Mouse (Mus musculus) splenic B cell, adult 2 months (primary cell): ENCODE results near the gene Fam171a2.

ENCODE experiments used
- DNase-seq: peaks from one replicate; pipeline ENCODE4 v3.0.0-alpha.2; 2011; ENCODE audit warnings: low read depth, low spot score
- H3K27me3 ChIP-seq: 2 replicates; pipeline ENCODE4 v1.6.1; 2012; ENCODE audit warnings: mild to moderate bottlenecking, low read length, moderate library complexity, mixed read lengths; ENCODE audit not compliant: control insufficient read depth, poor library complexity, insufficient read depth, severe bottlenecking
- H3K36me3 ChIP-seq: 2 replicates; pipeline ENCODE4 v1.6.1; 2012; ENCODE audit warnings: mild to moderate bottlenecking, low read length, moderate library complexity, mixed read lengths; ENCODE audit not compliant: control insufficient read depth, poor library complexity, insufficient read depth, severe bottlenecking

The Fam171a2 gene

DNA sequence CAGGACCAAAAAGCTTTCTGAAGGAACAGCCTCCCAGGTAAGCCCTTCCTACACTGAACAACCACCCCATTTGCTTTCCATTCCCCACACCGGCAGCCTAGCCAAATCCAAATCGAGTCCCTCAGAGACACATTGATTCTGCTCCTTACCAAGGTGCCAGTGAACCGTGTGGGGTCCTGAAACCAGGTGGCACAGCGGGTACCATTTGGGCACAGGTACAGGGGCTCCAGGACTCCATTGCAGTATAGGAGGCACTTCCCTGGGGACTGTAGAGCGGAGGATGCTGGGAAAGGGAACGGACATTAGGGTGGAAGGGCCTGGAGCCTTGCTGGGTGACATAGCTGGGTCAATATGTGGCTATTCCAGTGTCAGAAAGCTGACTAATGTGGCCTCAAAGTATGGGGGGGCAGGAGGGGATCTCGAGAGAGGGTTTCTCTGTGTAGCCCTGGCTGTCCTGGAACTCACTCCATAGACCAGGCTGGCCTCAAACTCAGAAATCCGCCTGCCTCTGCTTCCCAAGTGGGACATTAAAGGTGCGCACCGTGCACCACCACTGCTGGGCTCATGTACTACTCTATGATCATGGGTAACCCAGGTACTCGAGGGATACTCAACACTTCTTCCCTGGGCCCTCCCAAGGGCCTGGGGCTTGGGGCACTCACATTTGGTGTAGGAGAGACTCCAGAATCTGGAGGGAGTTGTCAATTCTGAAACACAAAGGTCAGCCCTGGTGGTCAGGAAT, 41.8 kb downstream of the Fam171a2 start:
- no peak for DNase-seq
- Histone ChIP-seq H3K27me3 (no peaks in the 10 kb centered on the region), H3K36me3 (peaks cover 3% of the 10 kb centered on the region; the same call in 1 of the 2 replicates)

DNA sequence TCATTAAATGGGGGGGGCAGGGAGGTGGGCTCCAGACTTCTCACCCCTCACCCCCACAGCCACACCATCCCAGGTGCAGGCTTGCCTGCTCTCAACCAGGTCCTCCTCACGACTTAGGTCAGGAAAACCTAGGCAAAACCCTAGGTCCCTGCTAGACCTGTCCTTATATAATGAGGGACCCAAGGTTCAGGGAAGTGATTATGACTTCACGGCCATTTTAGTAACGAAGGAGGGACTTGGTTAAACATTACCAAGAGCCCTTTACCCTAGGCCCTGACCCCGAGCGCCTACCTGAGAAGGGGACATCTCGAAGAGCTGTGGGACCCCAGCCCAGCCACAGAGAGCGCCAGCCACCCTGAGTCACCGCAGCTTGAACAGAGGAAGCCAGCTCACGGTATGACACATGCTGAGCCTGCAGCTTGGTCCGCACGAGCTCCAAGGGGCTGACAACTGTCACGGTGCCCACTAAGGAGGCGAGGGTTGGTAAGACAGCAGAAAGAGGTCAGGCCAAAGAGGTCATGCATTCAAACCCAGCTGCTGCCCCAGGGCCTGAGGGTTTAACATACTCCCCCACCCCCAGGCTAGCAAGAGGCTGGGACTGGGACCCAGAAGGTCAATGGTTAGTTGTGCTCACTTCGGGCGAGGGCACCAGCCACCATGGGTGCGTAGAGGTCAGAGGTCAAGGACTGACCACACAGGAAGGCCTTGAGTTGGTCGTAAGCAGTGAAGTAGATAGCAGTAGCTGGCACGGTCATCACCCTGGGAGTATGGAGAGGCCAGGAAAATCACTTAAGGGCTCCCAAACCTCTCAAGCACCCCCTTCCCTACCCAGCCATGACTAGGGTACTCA, 43.1 kb downstream of the Fam171a2 start:
- DNase-seq = no peak
- H3K27me3 ChIP-seq = no peaks in the 10 kb centered on the region
- peaks cover 3% of the 10 kb centered on the region; the same call in 1 of the 2 replicates for H3K36me3 ChIP-seq

DNA sequence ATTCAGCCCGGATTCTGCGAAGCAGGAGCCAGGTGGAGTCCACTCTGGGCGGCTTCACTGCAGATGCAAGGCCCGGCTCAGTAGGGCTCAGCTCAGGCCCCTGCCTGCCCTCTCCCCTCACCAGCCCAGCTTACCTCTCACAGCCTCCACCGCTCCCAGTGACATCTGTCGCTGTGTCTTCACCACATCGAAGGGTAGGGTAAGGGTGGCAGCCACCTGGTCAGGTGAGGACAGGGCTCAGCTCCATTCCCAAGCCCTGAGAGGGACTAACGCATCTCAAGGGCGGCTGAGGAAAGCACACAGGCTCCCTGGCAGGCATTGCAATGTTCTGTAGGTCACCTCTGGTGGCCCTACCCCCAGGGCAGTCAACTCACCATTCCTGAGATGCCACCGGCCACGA, 43.8 kb downstream of the Fam171a2 start:
- Histone ChIP-seq H3K27me3 (no peaks in the 10 kb centered on the region), H3K36me3 (peaks cover 3% of the 10 kb centered on the region; the same call in 1 of the 2 replicates)
- no peak for DNase-seq

DNA sequence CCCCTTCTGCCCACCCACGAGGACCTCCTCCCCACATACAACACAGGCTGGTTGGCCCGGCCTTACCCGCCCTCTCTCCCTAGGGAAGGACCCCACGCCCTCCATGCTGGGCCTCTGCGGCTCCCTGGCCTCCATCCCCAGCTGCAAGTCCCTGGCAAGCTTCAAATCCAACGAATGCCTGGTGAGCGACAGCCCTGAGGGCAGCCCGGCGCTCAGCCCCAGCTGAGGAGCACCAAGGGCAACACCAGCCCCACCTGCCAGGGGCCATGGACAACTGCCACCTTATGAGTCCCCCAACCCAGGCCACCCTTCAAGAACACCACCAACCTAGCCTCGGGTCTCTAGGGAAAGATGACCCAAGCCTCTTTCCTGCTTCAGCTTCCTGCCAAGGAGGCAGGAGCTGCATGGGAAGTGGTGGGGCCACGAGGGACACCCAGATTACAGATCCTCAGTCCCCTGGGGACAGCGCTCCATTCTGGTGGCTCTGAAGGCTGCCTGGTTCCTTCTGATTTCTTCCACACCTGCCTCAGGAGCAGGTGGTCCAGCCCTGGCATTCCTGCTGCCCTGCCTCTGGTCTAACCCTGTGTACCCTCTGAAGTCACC, 45.5 kb downstream of the Fam171a2 start:
- Histone ChIP-seq H3K36me3 (peaks cover 3% of the 10 kb centered on the region; the same call in 1 of the 2 replicates), H3K27me3 (no peaks in the 10 kb centered on the region)
- DNase-seq = no peak

DNA sequence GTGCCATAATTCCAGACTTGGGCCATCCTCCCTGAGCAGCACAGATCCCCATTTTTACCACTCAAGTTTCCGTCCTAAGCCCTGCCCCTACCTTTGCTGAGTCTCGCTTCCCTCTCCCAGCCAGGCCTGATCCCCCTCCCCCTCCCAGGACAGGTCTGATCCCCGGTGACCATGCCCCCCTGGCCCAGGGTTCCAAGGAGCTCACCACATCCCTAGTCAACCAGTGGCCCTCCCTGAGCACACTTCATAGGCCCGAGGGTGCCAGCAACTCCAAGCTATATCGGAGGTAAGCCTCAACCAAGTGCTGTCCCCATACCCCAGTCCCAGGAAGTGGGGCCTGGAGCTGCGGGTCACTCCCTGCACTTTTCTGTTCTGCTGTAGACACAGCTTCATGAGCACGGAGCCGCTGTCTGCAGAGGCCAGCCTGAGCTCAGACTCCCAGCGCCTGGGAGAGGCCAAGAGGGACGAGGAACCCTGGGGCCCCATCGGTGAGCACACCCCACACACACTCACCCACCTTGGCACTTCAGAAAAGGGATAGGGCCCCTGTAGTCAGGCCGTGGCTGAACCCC, 46.9 kb downstream of the Fam171a2 start:
- peaks cover 3% of the 10 kb centered on the region; the same call in 1 of the 2 replicates for H3K36me3 ChIP-seq
- no peaks in the 10 kb centered on the region for H3K27me3 ChIP-seq
- no peak for DNase-seq

DNA sequence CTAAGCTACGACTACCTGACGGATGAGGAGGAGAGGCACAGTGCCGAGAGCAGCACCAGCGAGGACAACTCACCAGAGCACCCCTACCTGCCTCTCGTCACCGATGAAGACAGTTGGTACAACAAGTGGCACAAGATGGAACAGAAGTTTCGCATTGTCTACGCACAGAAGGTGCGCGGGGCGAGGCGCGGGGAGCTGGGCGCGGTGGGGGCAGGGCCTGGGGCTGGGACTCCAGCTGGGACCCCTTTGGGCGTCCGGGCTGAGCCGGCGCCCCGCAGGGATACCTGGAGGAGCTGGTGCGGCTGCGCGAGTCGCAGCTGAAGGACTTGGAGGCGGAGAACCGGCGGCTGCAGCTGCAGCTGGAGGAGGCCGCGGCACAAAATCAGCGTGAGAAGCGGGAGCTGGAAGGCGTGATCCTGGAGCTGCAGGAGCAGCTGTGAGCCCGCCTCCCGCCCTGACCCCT, 47.8 kb downstream of the Fam171a2 start:
- H3K36me3 ChIP-seq = peaks cover 3% of the 10 kb centered on the region; the same call in 1 of the 2 replicates
- H3K27me3 ChIP-seq = no peaks in the 10 kb centered on the region

DNA sequence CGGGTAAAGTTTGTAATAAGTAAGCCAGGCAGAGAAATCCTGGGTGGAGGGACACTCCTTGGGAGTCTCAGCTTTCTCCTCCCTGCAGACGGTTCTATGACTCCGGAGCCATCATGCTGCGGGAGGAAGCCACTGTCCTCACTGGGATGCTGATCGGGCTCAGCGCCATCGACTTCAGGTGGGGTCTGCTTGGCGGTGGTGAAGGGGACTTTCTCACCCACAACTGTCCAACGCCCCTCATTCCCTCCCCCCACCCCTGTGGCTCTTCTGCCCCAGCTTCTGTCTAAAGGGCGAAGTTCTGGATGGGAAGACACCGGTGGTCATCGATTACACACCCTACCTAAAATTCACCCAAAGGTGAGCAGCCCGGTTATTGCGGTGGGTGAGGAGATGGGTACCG, 48.4 kb downstream of the Fam171a2 start:
- no peak for DNase-seq
- Histone ChIP-seq H3K36me3 (peaks cover 3% of the 10 kb centered on the region; the same call in 1 of the 2 replicates), H3K27me3 (no peaks in the 10 kb centered on the region)

More for the DNA sequence above, 47.8 kb downstream of the Fam171a2 start:
- no peak for DNase-seq

DNA sequence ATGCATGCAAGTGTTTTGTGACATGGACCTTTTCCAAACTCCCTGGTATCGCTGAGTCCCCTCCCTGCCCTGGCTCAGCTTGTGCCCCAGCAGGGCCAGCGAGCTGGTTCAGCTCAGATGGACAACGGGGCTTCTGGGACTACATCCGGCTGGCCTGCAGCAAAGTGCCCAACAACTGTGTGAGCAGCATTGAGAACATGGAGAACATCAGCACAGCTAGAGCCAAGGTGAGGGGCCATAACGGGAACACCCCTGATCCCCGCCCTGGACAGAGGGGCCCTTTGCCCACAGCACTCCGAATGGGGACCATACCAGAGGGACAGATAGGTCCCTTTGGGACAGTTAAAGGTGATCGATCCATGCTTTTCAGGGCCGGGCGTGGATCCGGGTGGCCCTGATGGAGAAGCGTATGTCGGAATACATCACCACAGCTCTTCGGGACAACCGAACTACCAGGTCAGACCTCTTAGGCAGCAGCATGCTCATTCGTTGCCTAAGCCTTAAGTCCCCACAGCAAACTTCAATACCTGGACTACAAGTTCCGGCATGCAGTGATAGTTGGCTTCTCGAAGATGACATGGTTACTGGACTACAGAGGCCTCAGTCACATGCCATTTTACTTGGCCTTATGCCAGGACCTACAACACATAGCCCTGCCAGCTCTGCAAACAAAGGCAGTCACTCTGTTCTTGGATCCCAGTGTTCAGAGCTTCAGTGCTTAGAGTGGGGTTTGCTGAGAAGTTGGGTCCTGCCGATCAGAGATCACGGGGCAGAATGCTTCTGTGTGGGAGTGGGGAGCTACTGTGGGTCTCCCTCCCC, 49.3 kb downstream of the Fam171a2 start:
- DNase-seq = no peak
- Histone ChIP-seq H3K27me3 (no peaks in the 10 kb centered on the region), H3K36me3 (peaks cover 3% of the 10 kb centered on the region; the same call in 1 of the 2 replicates)

DNA sequence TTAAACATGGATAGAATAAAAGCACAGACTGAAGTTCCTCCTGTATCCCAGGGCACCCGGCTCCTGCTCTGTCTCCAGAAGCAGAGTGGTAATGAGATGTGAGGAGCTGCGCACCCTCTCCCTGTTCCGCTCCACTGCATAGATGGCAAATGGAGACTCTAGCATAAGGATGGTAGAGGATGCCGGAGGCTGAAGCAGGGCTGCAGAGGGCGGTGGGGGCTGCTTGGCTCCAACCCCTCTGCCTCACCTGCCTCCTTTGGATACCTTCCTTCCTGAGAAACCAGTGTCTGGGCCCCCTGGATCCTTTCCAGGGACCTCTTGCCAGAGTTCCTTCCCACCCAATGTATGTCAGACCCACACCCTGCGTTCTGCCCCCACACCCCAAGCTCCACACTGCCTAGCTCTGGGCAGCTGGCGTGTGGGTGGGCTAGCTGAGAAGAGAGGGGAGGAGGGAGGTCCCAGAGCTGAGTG, 50.8 kb downstream of the Fam171a2 start:
- no peak for DNase-seq
- Histone ChIP-seq H3K27me3 (no peaks in the 10 kb centered on the region), H3K36me3 (no peaks in the 10 kb centered on the region)

DNA sequence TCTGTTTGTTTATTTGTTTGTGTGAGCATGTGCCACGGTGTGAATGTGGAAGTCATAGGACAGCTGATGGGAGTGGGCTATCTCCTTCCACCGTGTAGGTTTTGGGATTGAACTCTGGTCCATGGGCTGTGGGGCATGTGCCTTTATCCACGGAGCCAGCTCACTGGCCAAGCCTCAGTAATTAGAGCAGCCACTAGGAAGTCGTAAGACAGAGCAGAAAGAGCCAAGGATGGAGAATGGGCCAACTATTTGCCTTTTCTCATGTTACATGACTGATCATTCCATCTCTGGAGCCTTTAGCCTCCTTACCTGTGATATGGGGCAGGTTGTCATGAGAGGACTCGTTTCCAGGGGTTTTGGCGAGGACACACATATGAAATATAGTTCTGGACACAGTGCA, 51.2 kb downstream of the Fam171a2 start:
- no peaks in the 10 kb centered on the region for H3K36me3 ChIP-seq
- no peaks in the 10 kb centered on the region for H3K27me3 ChIP-seq
- no peak for DNase-seq

DNA sequence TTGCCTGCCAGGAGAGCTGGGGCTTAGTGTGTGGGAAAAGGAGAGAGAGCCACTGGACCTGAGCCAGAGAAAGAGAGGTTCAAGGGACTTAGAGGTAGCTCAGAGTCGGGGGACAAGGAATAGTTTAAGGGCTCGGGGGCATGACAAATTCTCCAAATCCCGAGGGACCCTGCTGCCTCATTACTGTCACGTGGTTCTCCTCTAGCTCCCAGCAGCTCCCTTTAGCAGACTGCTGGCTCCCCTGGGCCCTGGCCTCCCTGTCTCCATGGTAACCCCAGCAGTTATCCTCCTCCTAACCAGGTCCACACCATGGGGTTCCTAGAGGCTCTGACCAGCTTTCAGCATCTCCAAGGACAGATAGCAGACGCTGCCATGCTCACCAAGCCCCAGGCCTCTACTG, 52.2 kb downstream of the Fam171a2 start:
- Histone ChIP-seq H3K27me3 (no peaks in the 10 kb centered on the region), H3K36me3 (no peaks in the 10 kb centered on the region)
- no peak for DNase-seq

DNA sequence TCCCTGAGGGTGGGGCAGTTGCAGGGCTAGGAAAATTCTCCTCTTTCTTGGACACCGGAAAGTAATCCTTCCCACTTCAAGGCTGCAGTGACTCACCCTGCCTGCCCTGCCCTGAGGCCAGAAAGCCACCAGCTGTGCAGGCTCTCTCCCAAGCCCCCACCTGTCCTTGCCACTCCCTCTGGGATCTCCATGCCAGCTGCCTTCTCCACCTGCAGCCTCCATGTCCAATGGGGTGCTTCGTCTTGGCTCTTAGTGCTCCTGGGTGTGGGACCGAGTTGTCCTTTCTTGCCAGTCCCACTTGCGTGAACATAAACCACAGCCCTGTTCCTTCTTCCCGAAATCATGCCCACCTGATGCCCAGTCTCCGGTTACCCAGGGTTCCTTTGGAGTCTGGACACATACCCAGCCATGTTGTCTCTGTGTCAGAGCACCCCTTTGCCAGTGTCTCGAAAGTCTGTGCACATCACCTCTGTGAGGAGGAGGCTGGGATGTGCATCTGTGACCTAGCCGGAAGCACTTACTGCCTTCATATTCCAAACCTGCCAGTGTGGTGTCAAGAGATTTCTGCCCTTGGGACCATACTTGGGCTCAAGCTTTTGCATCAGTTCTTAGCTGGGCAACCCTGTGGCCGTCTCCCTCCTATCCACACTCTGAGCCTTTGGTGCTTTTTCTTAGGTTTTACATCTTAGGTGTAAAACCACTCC, 52.9 kb downstream of the Fam171a2 start:
- no peak for DNase-seq
- Histone ChIP-seq H3K36me3 (no peaks in the 10 kb centered on the region), H3K27me3 (no peaks in the 10 kb centered on the region)

DNA sequence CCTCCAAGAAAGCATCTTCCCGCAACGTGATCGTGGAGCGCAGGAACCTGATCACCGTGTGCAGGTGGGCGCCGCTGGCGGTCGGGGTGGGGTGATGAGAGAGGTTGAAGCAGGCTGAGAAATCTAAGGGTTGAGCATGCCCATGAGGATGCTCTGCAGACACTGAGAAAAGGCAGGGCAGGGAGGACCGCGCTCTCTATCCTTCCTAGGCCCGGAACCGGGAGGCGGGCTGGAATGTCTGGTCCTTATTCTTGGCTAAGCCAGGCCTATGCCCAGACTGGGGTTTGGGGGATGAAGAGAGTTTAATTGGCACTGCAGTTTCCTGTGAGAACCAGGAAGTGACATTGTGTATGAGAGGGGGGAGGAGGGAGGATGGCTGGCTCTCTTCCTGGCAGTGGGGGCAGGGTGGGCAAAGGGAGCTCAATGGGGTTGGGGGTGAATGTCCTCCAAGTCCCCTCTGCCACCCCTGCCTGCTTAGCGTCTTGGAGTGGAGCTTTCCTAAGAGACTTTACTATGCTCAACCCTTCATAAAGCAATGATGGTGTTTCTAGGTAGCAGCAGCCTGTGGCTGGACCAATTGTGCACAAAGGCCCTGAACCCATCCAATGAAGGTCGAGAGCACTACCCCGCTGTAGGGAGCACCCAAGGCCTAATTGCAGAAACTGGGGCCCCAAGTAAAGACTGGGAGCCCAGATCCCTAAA, 53.6 kb downstream of the Fam171a2 start:
- no peak for DNase-seq
- Histone ChIP-seq H3K36me3 (no peaks in the 10 kb centered on the region), H3K27me3 (no peaks in the 10 kb centered on the region)
